Mouse (Mus musculus) stomach, postnatal 0 days (tissue): ENCODE measurements at regions not wholly inside any gene's neighbourhood (a gene's known extent, or its start where the extent isn't known, plus 50 kb on each side); places are given as distances from the start of the nearest gene placed in this dataset.

ENCODE experiments used
- CTCF ChIP-seq: IDR thresholded peaks from 2 replicates; pipeline ENCODE4 v1.5.1; 2016; ENCODE audit warnings: antibody characterized with exemption, low read depth, mild to moderate bottlenecking, moderate library complexity
- EP300 ChIP-seq: optimal IDR thresholded peaks from 2 replicates; pipeline ENCODE3; 2016; ENCODE audit warnings: antibody characterized with exemption

DNA sequence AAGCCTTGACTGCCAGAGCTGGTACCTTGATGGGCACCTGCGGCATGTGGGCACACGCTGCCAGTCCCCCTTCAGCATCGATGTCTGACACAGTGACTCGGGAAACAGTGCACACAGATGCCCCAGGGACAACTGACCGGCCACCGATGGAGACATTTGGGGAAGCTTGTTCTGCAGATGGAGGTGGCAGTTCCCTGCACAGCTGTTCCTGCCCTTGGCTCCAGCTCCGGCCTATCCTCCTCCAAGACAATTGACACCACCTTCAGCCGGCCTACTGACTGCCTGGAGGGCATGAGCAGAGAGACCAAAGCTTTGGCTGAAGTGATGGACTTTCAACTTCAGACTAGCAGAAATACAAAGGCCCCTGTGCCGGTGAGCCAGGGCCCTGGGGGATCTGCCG lies 100.7 kb upstream of the Sulf2 start:
- no peak for TF ChIP-seq CTCF
- TF ChIP-seq EP300 = no peak
